Comparison of ENCODE assay signal across 8 mouse cellular contexts in the genomic region with DNA sequence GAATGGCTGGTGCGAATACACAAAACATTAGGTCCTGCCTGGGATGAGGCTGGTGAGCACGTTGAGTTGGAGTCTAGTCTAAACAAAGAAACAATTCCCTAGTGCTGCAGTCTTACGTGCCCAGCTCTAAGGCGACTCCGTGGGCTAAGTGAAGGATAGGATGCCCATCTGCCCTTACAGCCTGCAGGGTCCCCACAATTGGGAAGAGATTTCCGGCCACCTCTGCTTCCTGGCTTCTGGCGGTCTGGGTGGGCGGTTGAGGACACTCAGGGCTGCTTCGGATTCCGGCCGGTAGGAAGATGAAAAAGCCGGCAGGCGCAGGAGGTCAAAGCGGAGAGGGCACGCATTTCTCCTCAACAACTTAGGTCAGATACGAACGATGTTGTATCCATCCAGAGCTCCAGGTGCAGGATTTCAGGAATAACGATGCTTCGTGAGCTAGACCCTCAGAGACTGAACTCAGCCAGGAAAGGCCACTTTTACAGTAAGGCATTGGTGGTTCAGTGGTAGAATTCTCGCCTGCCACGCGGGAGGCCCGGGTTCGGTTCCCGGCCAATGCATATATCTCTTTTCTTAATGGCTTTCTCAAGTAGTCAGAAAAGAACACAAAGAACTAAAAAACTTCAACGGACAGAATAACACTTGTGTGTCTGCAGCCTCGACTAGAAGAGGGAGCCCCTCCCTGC. TPM values are rescaled to one million over a fixed set of nuclear protein-coding genes. Genes with fewer than 3 reads are reported as not detected.
DNase-seq lines count a peak whose midpoint lies in the region; ATAC-seq lines count a peak whose summit lies in the region.

No protein-coding gene starts in this region.

- DNase-seq in adrenal gland, postnatal 10 days, result peak; percentile 91
- peak; percentile 95 for DNase-seq in embryo, embryonic 9.5 days (ENCODE audit: extremely low spot score)
- peak; percentile 81 to 82 for DNase-seq in gastrocnemius, postnatal 4 days (ENCODE audit: low spot score in 2 of 2)
- DNase-seq in left cerebral cortex, postnatal 36 days (ENCODE audit: low spot score in 2 of 2), result peak; percentile 91 to 94
- peak; percentile 89 for DNase-seq in midbrain, embryonic 10.5 days (ENCODE audit: low spot score)
- DNase-seq in right cerebral cortex, postnatal 36 days (ENCODE audit: low spot score in 2 of 2), result peak; percentile 89 to 91
- peak; percentile 78 to 89 for DNase-seq in urinary bladder, postnatal 4 days (ENCODE audit: low spot score in 2 of 2)

- H3K4me2 ChIP-seq in intestine, embryonic 16.5 days (ENCODE audit: low read depth, low read length), result peak overlapping the region; percentile 90

- H3K4me1 ChIP-seq in intestine, embryonic 16.5 days (ENCODE audit: control insufficient read depth, insufficient read depth, low read length), result peaks cover 38% of the 10 kb centered on the region
- H3K4me1 ChIP-seq in midbrain, embryonic 10.5 days, result peaks cover 31% of the 10 kb centered on the region

- H3K36me3 ChIP-seq in intestine, embryonic 16.5 days (ENCODE audit: control insufficient read depth, insufficient read depth, low read length), result no peaks in the 10 kb centered on the region
- H3K36me3 ChIP-seq in midbrain, embryonic 10.5 days, result peaks cover 20% of the 10 kb centered on the region

- peak overlapping the region; percentile 31 for H3K27ac ChIP-seq in intestine, embryonic 16.5 days (ENCODE audit: low read length)
- H3K27ac ChIP-seq in midbrain, embryonic 10.5 days (replicated peaks), result peak overlapping the region; percentile 84

- under 1% methylated on average over 27 of the region's 27 CpGs for WGBS in intestine, embryonic 16.5 days
- under 1% methylated on average over 27 of the region's 27 CpGs for WGBS in midbrain, embryonic 10.5 days

- no peaks in the 10 kb centered on the region for H3K27me3 ChIP-seq in intestine, embryonic 16.5 days (replicated peaks; ENCODE audit: control insufficient read depth, insufficient read depth, low read length)
- H3K27me3 ChIP-seq in midbrain, embryonic 10.5 days (ENCODE audit: low read depth, poor library complexity, severe bottlenecking), result no peaks in the 10 kb centered on the region

- H3K4me3 ChIP-seq in intestine, embryonic 16.5 days (ENCODE audit: low read length), result peak overlapping the region; percentile 71
- H3K4me3 ChIP-seq in midbrain, embryonic 10.5 days, result peak overlapping the region; percentile 68

- H3K9me3 ChIP-seq in intestine, embryonic 16.5 days (ENCODE audit: control insufficient read depth, low read length), result no peaks in the 10 kb centered on the region
- no peaks in the 10 kb centered on the region for H3K9me3 ChIP-seq in midbrain, embryonic 10.5 days (replicated peaks)

- intact Hi-C loops in left cerebral cortex, postnatal 36 days (cut with DNase I), result loop anchor here (2.0 kb wide), 1 partner anchor 31 kb away; the partner anchor contains the start of gene Clec18a

- peak; percentile 80 for ATAC-seq in intestine, embryonic 16.5 days

- H3K9ac ChIP-seq in intestine, embryonic 16.5 days (ENCODE audit: low read depth, low read length), result peak overlapping the region; percentile 64

RNA-seq across cellular contexts. Expression of gene Exosc6, which starts 6.1 kb away (rescaled TPM):
- not detected for total RNA-seq in adrenal gland, postnatal 10 days (2021)
- not detected for total RNA-seq in gastrocnemius, postnatal 4 days (2021)
- 7.8 and 11.3 TPM in 2 replicates for polyA plus RNA-seq in intestine, embryonic 16.5 days (2015; fragmentation: Nextera tagmentation; extraction: Ambion mirVana)
- total RNA-seq in left cerebral cortex, postnatal 36 days (2021), result not detected
- polyA plus RNA-seq in midbrain, embryonic 10.5 days (2016; fragmentation: Nextera tagmentation; extraction: Ambion mirVana), result 6.1 and 14.4 TPM in 2 replicates

RNA-seq across cellular contexts. Expression of gene Aars, which starts 29.3 kb away (rescaled TPM):
- total RNA-seq in adrenal gland, postnatal 10 days (2021), result 10 to 100 TPM; 70.6 to 78.6 TPM
- 10 to 100 TPM; 47.1 to 52.3 TPM for total RNA-seq in gastrocnemius, postnatal 4 days (2021)
- polyA plus RNA-seq in intestine, embryonic 16.5 days (2015; fragmentation: Nextera tagmentation; extraction: Ambion mirVana), result 51.6 and 52.3 TPM in 2 replicates
- total RNA-seq in left cerebral cortex, postnatal 36 days (2021), result 100 to 1,000 TPM in 1 of 2 experiments, 10 to 100 TPM in 1; 98.9 to 106 TPM
- 75.6 and 79.8 TPM in 2 replicates for polyA plus RNA-seq in midbrain, embryonic 10.5 days (2016; fragmentation: Nextera tagmentation; extraction: Ambion mirVana)

RNA-seq across cellular contexts. Expression of gene Clec18a, which starts 30.0 kb away (rescaled TPM):
- under 1 TPM in 1 of 2 experiments, not detected in 1; 0.15 TPM for total RNA-seq in adrenal gland, postnatal 10 days (2021)
- 1 to 10 TPM; 1.4 to 2.4 TPM for total RNA-seq in gastrocnemius, postnatal 4 days (2021)
- polyA plus RNA-seq in intestine, embryonic 16.5 days (2015; fragmentation: Nextera tagmentation; extraction: Ambion mirVana), result 0.07 and 0.09 TPM in 2 replicates
- total RNA-seq in left cerebral cortex, postnatal 36 days (2021), result 1 to 10 TPM; 3.2 to 3.5 TPM
- polyA plus RNA-seq in midbrain, embryonic 10.5 days (2016; fragmentation: Nextera tagmentation; extraction: Ambion mirVana), result 1.1 and 2.0 TPM in 2 replicates

RNA-seq across cellular contexts. Expression of gene Ddx19b, which starts 30.7 kb away (rescaled TPM):
- total RNA-seq in adrenal gland, postnatal 10 days (2021), result 10 to 100 TPM; 12.6 to 13.0 TPM
- total RNA-seq in gastrocnemius, postnatal 4 days (2021), result 10 to 100 TPM; 10.2 to 10.7 TPM
- 6.9 and 7.4 TPM in 2 replicates for polyA plus RNA-seq in intestine, embryonic 16.5 days (2015; fragmentation: Nextera tagmentation; extraction: Ambion mirVana)
- total RNA-seq in left cerebral cortex, postnatal 36 days (2021), result 10 to 100 TPM; 23.3 to 24.1 TPM
- 11.4 and 11.6 TPM in 2 replicates for polyA plus RNA-seq in midbrain, embryonic 10.5 days (2016; fragmentation: Nextera tagmentation; extraction: Ambion mirVana)

RNA-seq across cellular contexts. Expression of gene Pdpr, which starts 32.2 kb away (rescaled TPM):
- 10 to 100 TPM; 42.0 to 56.4 TPM for total RNA-seq in adrenal gland, postnatal 10 days (2021)
- 10 to 100 TPM; 43.0 to 49.6 TPM for total RNA-seq in gastrocnemius, postnatal 4 days (2021)
- 6.5 and 8.5 TPM in 2 replicates for polyA plus RNA-seq in intestine, embryonic 16.5 days (2015; fragmentation: Nextera tagmentation; extraction: Ambion mirVana)
- 10 to 100 TPM; 28.1 to 29.5 TPM for total RNA-seq in left cerebral cortex, postnatal 36 days (2021)
- polyA plus RNA-seq in midbrain, embryonic 10.5 days (2016; fragmentation: Nextera tagmentation; extraction: Ambion mirVana), result 11.9 and 13.2 TPM in 2 replicates

Comparison
In these comparisons a context has a peak if more than half of its experiments do, and no peak if none do; other contexts are left out.
1. Peak in every context shown above with its lines: DNase-seq, ATAC-seq, H3K4me3 ChIP-seq and H3K27ac ChIP-seq.